Mouse (Mus musculus): ENCODE data around the gene Olfr986.
"Not testable (repeated sequence)": the region's sequence is repeated elsewhere in the genome, so short reads cannot be mapped to it uniquely, and the experiment has no call there.

The Olfr986 gene

GRCm38 (mm10) chr9:40180620-40181019 is at the start of gene Olfr986:
Gene Olfr986, plus strand, starts transcription at chr9:40180920.
- no peak for ATAC-seq (ENCODE audit: insufficient number of reproducible peaks, low FRiP score, low TSS enrichment)

- ATAC-seq (ENCODE audit: insufficient number of reproducible peaks, low FRiP score, low TSS enrichment): no peak
Measured at GRCm38 (mm10) chr9:40136987-40137688, 43.6 kb upstream of the Olfr986 start.

- ATAC-seq (ENCODE audit: insufficient number of reproducible peaks, low FRiP score, low TSS enrichment): no peak
Measured at GRCm38 (mm10) chr9:40139484-40139883, 41.2 kb upstream of the Olfr986 start.

GRCm38 (mm10) chr9:40141544-40141943 is 39.2 kb upstream of the Olfr986 start:
- ATAC-seq (ENCODE audit: insufficient number of reproducible peaks, low FRiP score, low TSS enrichment): no peak

- no peak for ATAC-seq (ENCODE audit: insufficient number of reproducible peaks, low FRiP score, low TSS enrichment)
Measured at GRCm38 (mm10) chr9:40155118-40155644, 25.5 kb upstream of the Olfr986 start.

GRCm38 (mm10) chr9:40166446-40166845 is 14.3 kb upstream of the Olfr986 start:
- ATAC-seq (ENCODE audit: insufficient number of reproducible peaks, low FRiP score, low TSS enrichment): no peak

GRCm38 (mm10) chr9:40177017-40177416 is 3.7 kb upstream of the Olfr986 start:
- no peak for ATAC-seq (ENCODE audit: insufficient number of reproducible peaks, low FRiP score, low TSS enrichment)

- not testable (repeated sequence) for ATAC-seq (ENCODE audit: insufficient number of reproducible peaks, low FRiP score, low TSS enrichment)
Measured at GRCm38 (mm10) chr9:40185166-40185565, 4.4 kb downstream of the Olfr986 start.

GRCm38 (mm10) chr9:40191086-40191876 is 10.6 kb downstream of the Olfr986 start:
- no peak for ATAC-seq (ENCODE audit: insufficient number of reproducible peaks, low FRiP score, low TSS enrichment)

GRCm38 (mm10) chr9:40192098-40193038 is 11.6 kb downstream of the Olfr986 start, which contains the start of gene Zfp202:
Gene Zfp202, plus strand, starts transcription at chr9:40192316.
- peak; percentile 95 for ATAC-seq (ENCODE audit: insufficient number of reproducible peaks, low FRiP score, low TSS enrichment)

- no peak for ATAC-seq (ENCODE audit: insufficient number of reproducible peaks, low FRiP score, low TSS enrichment)
Measured at GRCm38 (mm10) chr9:40195981-40196380, 15.3 kb downstream of the Olfr986 start.

- ATAC-seq (ENCODE audit: insufficient number of reproducible peaks, low FRiP score, low TSS enrichment): no peak
Measured at GRCm38 (mm10) chr9:40206546-40206950, 25.8 kb downstream of the Olfr986 start.

GRCm38 (mm10) chr9:40210744-40211143 is 30.0 kb downstream of the Olfr986 start:
- ATAC-seq (ENCODE audit: insufficient number of reproducible peaks, low FRiP score, low TSS enrichment): no peak

- ATAC-seq (ENCODE audit: insufficient number of reproducible peaks, low FRiP score, low TSS enrichment): no peak
Measured at GRCm38 (mm10) chr9:40214058-40214457, 33.3 kb downstream of the Olfr986 start.

- ATAC-seq (ENCODE audit: insufficient number of reproducible peaks, low FRiP score, low TSS enrichment): no peak
Measured at GRCm38 (mm10) chr9:40216651-40217050, 35.9 kb downstream of the Olfr986 start.

GRCm38 (mm10) chr9:40224289-40224688 is 43.6 kb downstream of the Olfr986 start:
- ATAC-seq (ENCODE audit: insufficient number of reproducible peaks, low FRiP score, low TSS enrichment): no peak

- ATAC-seq (ENCODE audit: insufficient number of reproducible peaks, low FRiP score, low TSS enrichment): peak; percentile 56; the same call in 1 of the 2 replicates
Measured at GRCm38 (mm10) chr9:40227874-40228789, 47.4 kb downstream of the Olfr986 start.

GRCm38 (mm10) chr9:40228804-40229331 is 48.1 kb downstream of the Olfr986 start:
- ATAC-seq (ENCODE audit: insufficient number of reproducible peaks, low FRiP score, low TSS enrichment): no peak

GRCm38 (mm10) chr9:40229479-40229878 is 48.8 kb downstream of the Olfr986 start:
- ATAC-seq (ENCODE audit: insufficient number of reproducible peaks, low FRiP score, low TSS enrichment): no peak

Data from cerebellum, adult (tissue).